Mouse (Mus musculus) heart, postnatal 36 days (tissue): ENCODE data around the gene Csn1s2b. TPM values are rescaled to one million over a fixed set of nuclear protein-coding genes. Genes with fewer than 3 reads are reported as not detected.
"Not testable (repeated sequence)": the region's sequence is repeated elsewhere in the genome, so short reads cannot be mapped to it uniquely, and the experiment has no call there.

Experiments
- DNase-seq, 2 experiments: peaks; one replicate each; pipeline ENCODE4 v3.0.0; 2021 to 2022
- intact Hi-C: fragments of 180-260 bp; cut with DNase I; formaldehyde crosslinking; loops from one replicate; pipeline ENCODE4 v1.15.1; 2025
- total RNA-seq, 2 experiments: library from RNA; stranded (reverse); gene quantifications; 2 replicates each; pipeline ENCODE4 v1.2.3; 2021

Csn1s2b gene
- total RNA-seq, result not detected

DNA sequence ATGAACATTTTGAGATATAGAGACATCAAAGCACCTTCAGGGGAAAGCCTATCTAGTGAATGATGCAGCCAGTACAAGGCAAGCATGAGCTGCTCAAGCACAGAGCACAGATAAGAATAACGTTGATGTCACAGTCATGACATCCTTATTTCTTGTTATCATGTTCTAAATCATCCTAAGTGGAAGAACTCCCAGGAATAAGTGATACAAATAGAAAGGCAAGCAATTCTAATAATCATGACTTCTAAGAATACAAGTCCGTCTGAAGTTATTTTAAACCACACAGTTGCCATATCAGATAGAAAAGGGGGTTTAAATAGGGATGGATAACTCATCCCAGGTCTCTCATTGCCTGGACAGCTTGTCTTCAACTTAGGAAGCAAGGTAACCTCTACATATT, at the start of gene Csn1s2b:
Gene Csn1s2b, plus strand, starts transcription at position 301 of the 400 bp plus-strand sequence.
- intact Hi-C loops, result no loop called here
- DNase-seq, result no peak

DNA sequence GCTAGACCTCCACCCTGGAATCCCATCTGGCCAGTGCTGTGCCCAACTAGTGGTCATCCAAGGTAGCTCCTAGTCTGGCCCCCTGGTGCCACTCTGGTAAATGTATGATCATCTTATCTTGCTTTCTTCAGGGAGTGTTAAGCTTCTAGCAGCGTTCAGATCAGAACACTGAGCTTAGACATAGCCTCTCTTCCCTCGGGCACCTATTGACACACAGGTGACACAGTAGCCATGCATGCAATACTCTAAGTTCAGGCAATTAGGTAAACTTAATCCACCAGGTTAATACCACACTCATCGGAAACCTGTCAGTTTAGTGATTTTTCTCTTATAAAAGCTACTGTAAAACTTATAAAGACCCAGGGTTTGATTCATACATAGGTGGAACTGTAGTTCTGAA, 43.3 kb upstream of the Csn1s2b start:
- intact Hi-C loops, result no loop called here
- no peak for DNase-seq

DNA sequence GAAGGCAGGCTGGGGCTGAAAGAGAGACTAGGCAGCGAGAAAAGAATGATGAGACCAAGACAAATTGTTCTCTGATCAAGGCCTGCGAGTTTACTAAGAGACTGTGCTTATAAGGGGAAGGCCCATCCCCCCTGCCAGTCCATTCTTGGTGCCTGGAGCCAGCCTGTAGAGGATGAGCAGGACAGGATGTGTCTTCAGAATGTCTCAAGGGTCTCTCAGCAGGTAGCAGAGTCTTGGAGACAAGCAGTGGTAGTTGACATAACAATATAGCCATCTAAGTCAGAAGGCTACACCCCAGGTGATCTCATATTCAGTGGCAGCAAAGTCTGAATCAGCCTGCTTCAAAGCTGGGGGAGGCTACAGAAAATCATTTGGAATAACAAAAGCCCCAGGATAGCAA, 35.7 kb upstream of the Csn1s2b start:
- intact Hi-C loops, DNase-seq: not testable (repeated sequence)

DNA sequence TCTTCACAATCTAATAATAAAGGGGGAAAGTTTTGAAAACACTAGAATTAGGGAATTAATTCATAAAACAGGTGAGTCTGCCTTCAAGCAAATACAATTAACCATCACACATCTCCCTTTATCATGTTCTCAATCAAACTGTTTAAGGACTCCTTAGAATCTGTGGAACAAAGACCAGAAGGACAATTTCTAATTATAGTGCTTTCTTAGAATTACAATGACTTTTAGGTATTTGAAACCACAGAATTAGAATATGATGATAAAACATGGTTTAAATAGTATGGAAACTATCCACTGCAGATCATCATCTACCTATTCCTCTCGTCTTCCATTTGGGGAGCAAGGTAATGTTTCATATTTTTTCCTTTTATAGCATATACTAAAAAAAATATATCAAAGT, 33.6 kb upstream of the Csn1s2b start, which contains the start of gene Csn1s2a:
Gene Csn1s2a, plus strand, starts transcription at position 301 of the 400 bp plus-strand sequence.
- intact Hi-C loops, result no loop called here

DNA sequence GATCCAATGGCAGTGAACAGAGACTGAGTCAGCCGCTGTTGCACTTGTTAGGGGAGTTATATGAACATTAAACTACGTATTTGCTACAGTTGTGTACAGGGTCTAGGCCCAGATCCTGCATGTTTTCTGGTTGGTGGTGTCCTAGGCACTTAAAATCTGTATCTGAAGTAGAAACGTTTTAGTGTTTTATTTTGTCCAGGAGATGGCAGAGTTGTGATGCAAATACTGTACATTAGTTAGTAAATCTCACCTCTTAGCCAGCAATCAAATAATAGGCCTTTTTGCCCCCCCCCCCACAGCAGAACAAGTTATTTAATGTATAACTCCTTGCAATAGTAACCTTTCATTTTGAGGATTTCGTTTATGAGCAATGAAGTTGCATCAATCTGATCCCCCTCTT, 25.2 kb upstream of the Csn1s2b start:
- intact Hi-C loops, result no loop called here
- DNase-seq, result no peak

More for the DNA sequence above, 33.6 kb upstream of the Csn1s2b start, which contains the start of gene Csn1s2a:
- DNase-seq, result no peak

DNA sequence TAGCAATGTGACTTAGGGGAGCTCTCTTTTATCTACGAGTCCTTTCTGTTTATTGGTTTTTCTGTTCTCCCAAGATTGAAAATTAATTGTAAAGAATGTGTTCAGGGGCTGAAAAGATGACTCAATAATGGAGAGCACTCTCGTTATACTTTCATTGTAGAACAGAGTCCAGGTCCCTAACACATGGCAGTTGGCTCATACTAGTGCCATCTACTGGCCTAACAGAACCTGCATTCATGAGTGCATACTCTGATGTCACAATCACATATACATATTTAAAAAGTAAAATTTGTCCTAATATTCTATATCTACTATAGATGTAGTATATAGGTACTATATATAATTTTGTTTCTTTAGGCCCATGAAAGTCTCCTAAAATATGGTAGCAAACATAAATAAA, 1.4 kb downstream of the Csn1s2b start:
- DNase-seq, result no peak
- intact Hi-C loops, result no loop called here

DNA sequence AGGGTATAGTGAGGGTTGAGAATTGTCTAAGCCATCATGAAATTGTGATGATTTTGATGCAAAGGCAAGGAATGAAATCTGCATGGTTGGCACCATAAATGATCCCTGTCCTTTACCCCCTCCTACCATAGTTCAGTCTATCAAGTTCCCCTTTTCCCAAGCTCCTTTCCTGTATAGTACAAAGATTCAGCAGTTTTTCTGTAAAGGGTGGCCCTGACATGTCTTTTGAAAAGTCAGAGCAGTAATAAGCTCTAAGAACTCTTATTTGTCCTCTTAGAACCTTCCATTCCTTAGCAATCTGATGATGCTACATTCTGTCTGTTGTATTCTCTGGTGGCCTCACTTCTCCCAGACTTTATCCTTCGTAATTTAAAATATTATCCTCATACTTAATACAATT, 17.5 kb downstream of the Csn1s2b start, which contains the start of gene Prr27:
Gene Prr27, plus strand, starts transcription at position 301 of the 400 bp plus-strand sequence.
- intact Hi-C loops, result no loop called here
- no peak for DNase-seq

DNA sequence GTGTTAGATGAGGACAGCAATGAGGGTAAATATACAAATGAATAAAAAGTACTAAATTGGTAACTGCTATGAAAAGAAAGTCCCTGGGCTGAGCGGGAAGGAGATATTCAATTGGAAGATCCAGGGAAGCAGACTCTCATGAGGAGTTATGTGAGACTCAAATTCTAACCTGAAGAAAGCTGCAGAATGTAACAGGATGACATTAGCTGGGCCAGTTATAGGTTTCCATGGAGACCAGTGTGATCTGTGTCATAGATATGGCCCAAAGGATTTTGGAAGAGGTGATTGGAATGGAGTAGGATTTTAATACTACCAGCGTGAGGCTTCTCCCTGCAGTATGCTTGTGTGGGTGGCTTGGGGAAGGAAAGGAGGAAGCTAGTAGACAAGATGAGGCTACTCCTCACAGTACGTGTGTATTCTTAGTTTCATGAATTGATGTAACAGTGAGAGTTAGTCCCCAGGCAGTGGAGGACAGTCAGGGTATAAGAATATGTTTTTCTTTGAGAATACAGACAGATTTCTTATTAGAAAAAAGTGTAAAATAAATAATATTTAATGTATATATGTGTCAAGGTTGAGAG, 47.3 kb downstream of the Csn1s2b start:
- intact Hi-C loops, result no loop called here
- DNase-seq, result no peak

DNA sequence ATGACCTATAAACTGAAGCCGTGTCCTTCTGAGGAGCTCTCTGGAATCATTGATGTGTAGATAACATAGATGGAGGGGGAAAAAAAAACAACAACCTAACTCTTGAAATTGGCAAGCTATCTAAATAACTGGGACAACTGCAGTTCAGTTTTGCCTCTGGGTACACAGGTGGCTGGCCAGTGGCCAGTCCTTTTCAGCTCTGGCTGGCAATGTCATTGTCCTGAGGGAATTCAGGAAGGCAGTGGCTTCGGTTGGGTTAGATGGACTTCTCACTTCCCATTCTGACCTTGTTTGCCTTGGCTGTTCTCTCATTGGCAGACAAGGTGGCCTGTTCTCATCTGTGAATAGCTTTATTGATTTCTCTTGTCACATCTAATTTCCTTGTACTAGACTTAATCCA, 62.2 kb downstream of the Csn1s2b start:
- intact Hi-C loops, result no loop called here
- no peak for DNase-seq

DNA sequence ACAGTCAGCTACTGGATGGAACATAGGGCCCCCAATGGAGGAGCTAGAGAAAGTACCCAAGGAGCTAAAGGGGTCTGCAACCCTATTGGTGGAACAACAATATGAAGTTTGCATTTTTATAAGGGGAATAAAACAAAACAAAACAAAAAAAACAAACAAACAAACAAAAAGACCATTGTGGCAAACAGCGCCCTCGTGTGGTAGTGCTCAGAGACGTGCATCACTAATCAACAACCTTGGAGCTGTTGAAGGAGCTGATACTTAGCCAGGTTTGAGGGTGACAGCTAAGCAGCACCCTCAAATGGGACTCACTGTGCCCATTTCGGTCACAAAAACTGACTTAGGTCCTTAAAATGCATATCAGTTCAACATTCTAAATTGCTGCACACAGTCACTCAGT, 63.5 kb downstream of the Csn1s2b start:
- intact Hi-C loops, result no loop called here
- DNase-seq, result no peak

Other genes with a start within 250 kb of the Csn1s2b start
- not detected for gene Sult1d1, start 239.1 kb upstream of the Csn1s2b start, total RNA-seq
- gene Sult1e1, start 216.5 kb upstream of the Csn1s2b start, total RNA-seq, result under 1 TPM in 1 of 2 experiments, not detected in 1; 0.27 TPM
- not detected for gene Csn1s1, start 141.9 kb upstream of the Csn1s2b start, total RNA-seq
- not detected for gene Csn2, start 108.5 kb upstream of the Csn1s2b start, total RNA-seq
- not detected for gene Csn1s2a, start 33.5 kb upstream of the Csn1s2b start, total RNA-seq
- not detected for gene Prr27, start 17.6 kb downstream of the Csn1s2b start, total RNA-seq
- not detected for gene Odam, start 76.9 kb downstream of the Csn1s2b start, total RNA-seq
- gene Csn3, start 117.5 kb downstream of the Csn1s2b start, total RNA-seq, result not detected
- not detected for gene 2310003L06Rik, start 161.4 kb downstream of the Csn1s2b start, total RNA-seq
- not detected for gene Gm28434, start 161.4 kb downstream of the Csn1s2b start, total RNA-seq
- gene Cabs1, start 171.4 kb downstream of the Csn1s2b start, total RNA-seq, result not detected
- not detected for gene Smr3a, start 194.5 kb downstream of the Csn1s2b start, total RNA-seq